Mouse (Mus musculus) megakaryocyte, embryonic 14.5 days (primary cell): ENCODE data around the gene Nrm.

Source experiments
- FLI1 ChIP-seq: IDR thresholded peaks from 2 replicates; pipeline ENCODE4 v1.6.1; 2012; ENCODE audit warnings: low read length, inconsistent platforms, mixed read lengths
- GATA1 ChIP-seq: IDR thresholded peaks from 3 replicates; pipeline ENCODE4 v1.6.1; 2012; ENCODE audit warnings: mixed read lengths, low read length, inconsistent platforms, borderline replicate concordance

DNA sequence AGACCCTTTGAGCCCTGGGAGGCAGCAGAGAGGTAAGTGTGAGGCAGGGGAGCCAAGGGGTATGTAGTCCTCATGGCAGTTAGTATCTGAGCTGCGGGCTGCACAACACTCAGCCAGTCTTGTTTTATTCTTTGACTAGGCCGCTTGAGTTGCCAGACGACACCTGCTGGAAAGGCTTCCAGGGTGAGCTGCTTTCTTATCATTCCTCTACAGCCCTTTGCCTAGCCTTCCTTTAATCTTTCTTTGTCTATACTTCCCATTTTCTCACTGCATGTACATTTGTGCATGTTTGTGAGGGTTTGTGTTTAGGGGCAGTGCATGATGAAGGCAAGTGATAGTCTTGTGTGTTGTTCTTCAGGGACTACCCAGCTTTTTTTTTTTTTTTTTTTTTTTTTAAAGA lies 10.1 kb upstream of the Nrm start:
- no peak for TF ChIP-seq GATA1
- no peak for TF ChIP-seq FLI1
